Mouse (Mus musculus) kidney, adult 2 months (tissue): ENCODE data around the gene 9130023H24Rik.

Experiments
- CTCF ChIP-seq: fragments of 200-500 bp; conservative IDR thresholded peaks from 2 replicates; pipeline ENCODE4 v1.5.1; 2011; ENCODE audit warnings: low read depth, mild to moderate bottlenecking, control low read depth, low read length, moderate library complexity, mixed read lengths; ENCODE audit not compliant: insufficient read depth, insufficient read length
- POLR2A ChIP-seq: fragments of 200-500 bp; IDR thresholded peaks from one replicate; pipeline ENCODE4 v1.6.1; 2011; ENCODE audit warnings: low read depth, low read length, control low read depth

DNA sequence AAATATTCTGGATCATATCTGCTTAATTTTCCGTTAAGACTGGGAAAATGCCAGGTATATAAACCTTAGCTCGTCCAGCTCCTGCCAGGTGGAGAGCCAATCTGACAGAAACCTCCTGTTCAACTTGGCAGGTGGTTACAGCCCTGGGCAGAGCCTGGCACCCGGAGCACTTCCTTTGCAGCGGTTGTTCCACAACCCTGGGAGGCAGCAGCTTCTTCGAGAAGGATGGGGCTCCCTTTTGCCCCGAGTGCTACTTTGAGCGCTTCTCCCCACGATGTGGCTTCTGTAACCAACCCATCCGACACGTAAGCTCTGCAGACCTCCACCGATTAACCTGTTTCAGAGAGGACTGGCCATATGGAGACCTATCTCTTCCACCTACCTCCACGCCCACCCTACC lies 14.1 kb upstream of the 9130023H24Rik start:
- no peak for TF ChIP-seq CTCF
- TF ChIP-seq POLR2A: no peak
